Mouse (Mus musculus) kidney, embryonic 14.5 days (tissue): ENCODE data around the gene Cxcl13. TPM values are rescaled to one million over a fixed set of nuclear protein-coding genes. Genes with fewer than 3 reads are reported as not detected.

ENCODE experiments used
- ATAC-seq: fragments of 200-750 bp; cut with Nextera tagmentation; 2 replicates; pipeline ENCODE4 v1.8.0; 2017; ENCODE audit warnings: moderate number of reproducible peaks, mild to moderate bottlenecking, moderate TSS enrichment, moderate library complexity; ENCODE audit not compliant: low FRiP score, low TSS enrichment
- H3K27ac ChIP-seq: fragments of 300-500 bp; sonication (generic); 2 replicates; pipeline ENCODE4 v1.5.1; 2014; ENCODE audit warnings: low read depth, mild to moderate bottlenecking, low read length, moderate library complexity, mixed read lengths
- H3K27me3 ChIP-seq: fragments of 300-500 bp; sonication (generic); 2 replicates; pipeline ENCODE4 v1.6.1; 2014; ENCODE audit warnings: mild to moderate bottlenecking, low read length; ENCODE audit not compliant: control insufficient read depth, insufficient read depth
- H3K36me3 ChIP-seq: fragments of 300-500 bp; sonication (generic); 2 replicates; pipeline ENCODE4 v1.6.1; 2014; ENCODE audit warnings: low read length, mixed read lengths; ENCODE audit not compliant: control insufficient read depth, insufficient read depth
- H3K4me1 ChIP-seq: fragments of 300-500 bp; sonication (generic); 2 replicates; pipeline ENCODE4 v1.6.1; 2014; ENCODE audit warnings: low read length, mixed read lengths; ENCODE audit not compliant: control insufficient read depth, insufficient read depth
- H3K4me2 ChIP-seq: fragments of 300-500 bp; sonication (generic); replicated peaks from 2 replicates; pipeline ENCODE4 v1.6.1; 2014; ENCODE audit warnings: low read depth, mild to moderate bottlenecking, low read length
- H3K4me3 ChIP-seq: fragments of 300-500 bp; sonication (generic); 2 replicates; pipeline ENCODE4 v1.5.1; 2014; ENCODE audit warnings: mild to moderate bottlenecking, low read length
- H3K9ac ChIP-seq: fragments of 300-500 bp; sonication (generic); 2 replicates; pipeline ENCODE4 v1.6.1; 2014; ENCODE audit warnings: low read depth, mild to moderate bottlenecking, low read length, moderate library complexity
- H3K9me3 ChIP-seq: fragments of 300-500 bp; sonication (generic); 2 replicates; pipeline ENCODE4 v1.6.1; 2016; ENCODE audit warnings: low read length; ENCODE audit not compliant: control insufficient read depth
- WGBS: fragments of 180-500 bp; shearing (Covaris S2); extraction: QIAGEN DNeasy Blood & Tissue Kit; methylation state at CpG from one replicate; pipeline ENCODE4 v1.1.7; 2014; 5-methylcytosine and 5-hydroxymethylcytosine counted together
- polyA plus RNA-seq: library from polyadenylated mRNA; unstranded; fragments of >200 nt; fragmentation: Nextera tagmentation; extraction: Ambion mirVana; gene quantifications from 2 replicates; pipeline ENCODE4 v1.2.1, GENCODE M21; 2014

Cxcl13 gene
- polyA plus RNA-seq, 1 experiment from 2014 or later = 3.8 TPM

DNA sequence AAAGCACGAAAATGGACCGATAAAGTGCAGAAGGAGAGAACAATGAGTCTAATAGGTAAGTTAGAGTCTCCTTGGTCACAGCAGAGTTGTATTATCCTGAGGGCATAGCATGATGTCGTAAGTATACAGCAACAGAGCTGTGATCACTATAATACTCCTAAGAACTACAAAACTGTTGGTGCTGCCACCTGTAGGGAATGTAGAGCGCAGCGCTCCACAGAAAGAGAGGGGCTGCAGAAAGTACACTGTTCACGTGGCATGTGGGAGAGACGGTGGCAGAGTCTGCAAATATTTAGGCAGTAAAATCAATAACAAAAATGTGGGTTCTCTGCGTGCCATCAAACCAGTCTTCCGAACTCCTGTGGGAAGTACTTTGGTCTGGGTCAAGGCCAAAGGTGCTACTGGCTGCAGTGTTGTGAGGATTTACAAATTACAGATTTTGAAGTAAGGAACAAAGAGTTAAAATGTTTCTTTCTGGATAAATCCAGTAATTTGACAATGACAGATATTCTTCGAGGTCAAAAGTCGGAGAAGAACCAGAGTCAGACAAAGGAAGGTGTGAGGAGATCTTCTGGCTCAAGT lies 18.6 kb upstream of the Cxcl13 start:
- Histone ChIP-seq H3K9me3 (no peaks in the 10 kb centered on the region), H3K9ac (no peak overlapping the region), H3K27me3 (no peaks in the 10 kb centered on the region), H3K4me1 (no peaks in the 10 kb centered on the region), H3K36me3 (no peaks in the 10 kb centered on the region), H3K4me3 (no peak overlapping the region), H3K27ac (no peak overlapping the region), H3K4me2 (no peak overlapping the region)
- 73% methylated on average over 11 of the region's 11 CpGs for WGBS
- ATAC-seq = no peak

- no peak overlapping the region for H3K27ac ChIP-seq
- no peak overlapping the region for H3K4me3 ChIP-seq
- no peak overlapping the region for H3K4me2 ChIP-seq
- ATAC-seq = no peak
- no peaks in the 10 kb centered on the region for H3K36me3 ChIP-seq
- no peaks in the 10 kb centered on the region for H3K4me1 ChIP-seq
- H3K9me3 ChIP-seq = no peaks in the 10 kb centered on the region
- H3K27me3 ChIP-seq = no peaks in the 10 kb centered on the region
- WGBS = 21% methylated on average over 4 of the region's 4 CpGs
- no peak overlapping the region for H3K9ac ChIP-seq
Measured at GRCm38 (mm10) chr5:95940682-95941221, 16.0 kb upstream of the Cxcl13 start.

GRCm38 (mm10) chr5:95941562-95941961 lies 15.2 kb upstream of the Cxcl13 start:
- no peaks in the 10 kb centered on the region for H3K9me3 ChIP-seq
- H3K4me3 ChIP-seq = no peak overlapping the region
- no peak overlapping the region for H3K9ac ChIP-seq
- H3K27ac ChIP-seq = no peak overlapping the region
- 82% methylated on average over 7 of the region's 7 CpGs for WGBS
- H3K27me3 ChIP-seq = no peaks in the 10 kb centered on the region
- no peaks in the 10 kb centered on the region for H3K36me3 ChIP-seq
- no peak for ATAC-seq
- H3K4me2 ChIP-seq = no peak overlapping the region
- no peaks in the 10 kb centered on the region for H3K4me1 ChIP-seq

- Histone ChIP-seq H3K9ac (no peak overlapping the region), H3K27ac (no peak overlapping the region), H3K4me3 (no peak overlapping the region), H3K4me1 (0 out of 2 replicates have a peak, but pooled peaks cover 2% of the 10 kb centered on the region), H3K9me3 (no peaks in the 10 kb centered on the region), H3K4me2 (no peak overlapping the region), H3K27me3 (no peaks in the 10 kb centered on the region), H3K36me3 (no peaks in the 10 kb centered on the region)
- no peak for ATAC-seq
- WGBS = 10% methylated on average over 3 of the region's 3 CpGs
Measured at GRCm38 (mm10) chr5:95945120-95945519, 11.6 kb upstream of the Cxcl13 start.

DNA sequence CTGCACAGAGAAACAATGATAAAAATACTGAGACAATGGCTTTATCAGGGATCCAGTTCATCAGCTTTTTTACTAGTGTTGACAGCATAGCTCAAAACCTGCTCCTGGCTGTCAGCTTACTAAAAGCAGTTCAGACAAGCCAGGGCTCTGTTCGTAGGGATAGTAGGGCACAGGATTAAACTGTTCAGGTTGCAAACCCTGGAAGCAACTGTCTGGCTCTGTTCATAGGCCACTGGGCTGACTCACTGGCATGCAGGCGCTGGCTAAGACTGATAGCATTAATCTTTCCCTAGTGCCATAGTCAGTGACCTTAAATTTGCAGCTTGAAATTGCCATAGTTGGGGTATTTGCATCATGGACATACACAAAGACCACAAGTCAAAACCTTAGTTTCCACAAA lies 10.4 kb upstream of the Cxcl13 start:
- H3K4me1 ChIP-seq = 0 out of 2 replicates have a peak, but pooled peaks cover 3% of the 10 kb centered on the region
- no peaks in the 10 kb centered on the region for H3K36me3 ChIP-seq
- no peak for ATAC-seq
- H3K9me3 ChIP-seq = no peaks in the 10 kb centered on the region
- no peak overlapping the region for H3K9ac ChIP-seq
- no peak overlapping the region for H3K4me3 ChIP-seq
- no peaks in the 10 kb centered on the region for H3K27me3 ChIP-seq
- 86% methylated on average over 2 of the region's 2 CpGs for whole genome bisulfite sequencing
- no peak overlapping the region for H3K27ac ChIP-seq
- no peak overlapping the region for H3K4me2 ChIP-seq

- H3K4me1 ChIP-seq = 0 out of 2 replicates have a peak, but pooled peaks cover 3% of the 10 kb centered on the region
- no peak overlapping the region for H3K4me3 ChIP-seq
- H3K36me3 ChIP-seq = no peaks in the 10 kb centered on the region
- no peaks in the 10 kb centered on the region for H3K27me3 ChIP-seq
- no peaks in the 10 kb centered on the region for H3K9me3 ChIP-seq
- 83% methylated on average over 3 of the region's 3 CpGs for WGBS
- H3K4me2 ChIP-seq = no peak overlapping the region
- ATAC-seq = no peak
- no peak overlapping the region for H3K27ac ChIP-seq
- no peak overlapping the region for H3K9ac ChIP-seq
Measured at GRCm38 (mm10) chr5:95948641-95949040, 8.1 kb upstream of the Cxcl13 start.

DNA sequence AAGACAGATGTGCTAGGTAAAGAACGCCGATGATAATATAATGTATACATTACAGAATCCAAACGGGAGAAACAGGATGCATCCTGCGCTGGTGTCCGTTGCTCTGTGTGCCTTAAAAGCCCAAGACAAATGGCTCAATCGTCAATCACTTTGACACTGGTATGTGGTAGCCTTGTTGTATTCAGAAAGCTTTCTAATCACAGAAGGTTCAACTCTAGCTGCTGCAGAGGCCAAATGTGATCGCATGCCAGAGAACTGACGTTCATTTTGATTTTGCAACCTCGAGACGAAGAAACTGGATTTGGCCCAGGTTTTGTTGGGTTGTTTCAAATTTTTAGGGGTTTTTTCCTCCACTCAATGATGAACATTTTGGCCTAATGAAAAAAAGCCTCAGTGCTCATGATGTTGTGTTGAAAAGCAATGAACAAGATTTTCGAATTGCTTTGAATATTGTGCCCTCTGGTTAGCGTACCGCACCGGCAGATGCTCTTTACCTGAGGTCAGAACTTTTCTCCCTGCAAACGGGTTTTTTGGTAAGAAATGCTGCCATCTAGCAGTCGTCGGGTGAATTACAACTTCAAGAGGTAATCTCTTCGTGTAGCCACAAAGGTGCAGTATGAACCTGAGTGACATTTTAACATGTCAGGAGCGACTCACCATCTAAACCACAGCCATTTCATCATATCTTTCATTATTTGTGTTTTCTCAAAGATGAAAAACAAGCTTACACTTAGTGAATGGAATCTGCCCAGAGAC lies 6.6 kb upstream of the Cxcl13 start:
- Histone ChIP-seq H3K4me2 (peak overlapping the region; percentile 12; the same call in 1 of the 2 replicates), H3K4me3 (no peak overlapping the region), H3K36me3 (no peaks in the 10 kb centered on the region), H3K9me3 (no peaks in the 10 kb centered on the region), H3K27me3 (no peaks in the 10 kb centered on the region), H3K4me1 (0 out of 2 replicates have a peak, but pooled peaks cover 3% of the 10 kb centered on the region), H3K9ac (no peak overlapping the region), H3K27ac (no peak overlapping the region)
- peak; percentile 35; the same call in 1 of the 2 replicates for ATAC-seq
- WGBS = 22% methylated on average over 19 of the region's 19 CpGs

DNA sequence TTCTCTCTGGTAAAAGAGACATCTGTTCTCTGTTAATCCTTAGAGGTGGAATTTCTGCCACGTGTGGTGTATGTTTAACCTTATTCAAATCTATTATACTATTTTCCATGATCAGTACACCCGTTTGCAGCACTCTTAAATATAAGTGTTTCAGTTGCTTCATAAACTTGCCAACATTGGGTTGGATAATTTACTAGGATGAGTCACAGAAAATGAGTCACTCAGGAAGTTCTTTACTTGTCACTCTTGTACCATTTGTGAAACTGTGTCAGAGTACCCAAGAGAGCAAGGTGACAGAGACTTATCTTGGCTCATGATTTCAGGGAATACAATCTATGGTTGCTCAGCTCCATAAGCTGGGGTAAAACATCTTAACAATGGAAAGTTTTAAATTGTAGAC lies 8.2 kb downstream of the Cxcl13 start:
- ATAC-seq = no peak
- Histone ChIP-seq H3K4me3 (no peak overlapping the region), H3K36me3 (no peaks in the 10 kb centered on the region), H3K9me3 (no peaks in the 10 kb centered on the region), H3K9ac (no peak overlapping the region), H3K27me3 (no peaks in the 10 kb centered on the region), H3K4me2 (no peak overlapping the region), H3K27ac (no peak overlapping the region), H3K4me1 (no peaks in the 10 kb centered on the region)
- 51% methylated on average over 2 of the region's 2 CpGs for WGBS

GRCm38 (mm10) chr5:95966621-95967020 lies 9.9 kb downstream of the Cxcl13 start:
- Histone ChIP-seq H3K4me3 (no peak overlapping the region), H3K27me3 (no peaks in the 10 kb centered on the region), H3K9ac (no peak overlapping the region), H3K9me3 (no peaks in the 10 kb centered on the region), H3K4me2 (no peak overlapping the region), H3K27ac (no peak overlapping the region), H3K36me3 (no peaks in the 10 kb centered on the region), H3K4me1 (no peaks in the 10 kb centered on the region)
- WGBS = 21% methylated on average over 2 of the region's 2 CpGs
- ATAC-seq = no peak
